Mouse (Mus musculus) thymus, postnatal 4 days (tissue): ENCODE measurements around the gene Coa3.
"Not testable (repeated sequence)": the region's sequence is repeated elsewhere in the genome, so short reads cannot be mapped to it uniquely, and the experiment has no call there.

Source experiments
- DNase-seq: peaks from one replicate; pipeline ENCODE4 v3.0.0; 2021

The Coa3 gene

DNA sequence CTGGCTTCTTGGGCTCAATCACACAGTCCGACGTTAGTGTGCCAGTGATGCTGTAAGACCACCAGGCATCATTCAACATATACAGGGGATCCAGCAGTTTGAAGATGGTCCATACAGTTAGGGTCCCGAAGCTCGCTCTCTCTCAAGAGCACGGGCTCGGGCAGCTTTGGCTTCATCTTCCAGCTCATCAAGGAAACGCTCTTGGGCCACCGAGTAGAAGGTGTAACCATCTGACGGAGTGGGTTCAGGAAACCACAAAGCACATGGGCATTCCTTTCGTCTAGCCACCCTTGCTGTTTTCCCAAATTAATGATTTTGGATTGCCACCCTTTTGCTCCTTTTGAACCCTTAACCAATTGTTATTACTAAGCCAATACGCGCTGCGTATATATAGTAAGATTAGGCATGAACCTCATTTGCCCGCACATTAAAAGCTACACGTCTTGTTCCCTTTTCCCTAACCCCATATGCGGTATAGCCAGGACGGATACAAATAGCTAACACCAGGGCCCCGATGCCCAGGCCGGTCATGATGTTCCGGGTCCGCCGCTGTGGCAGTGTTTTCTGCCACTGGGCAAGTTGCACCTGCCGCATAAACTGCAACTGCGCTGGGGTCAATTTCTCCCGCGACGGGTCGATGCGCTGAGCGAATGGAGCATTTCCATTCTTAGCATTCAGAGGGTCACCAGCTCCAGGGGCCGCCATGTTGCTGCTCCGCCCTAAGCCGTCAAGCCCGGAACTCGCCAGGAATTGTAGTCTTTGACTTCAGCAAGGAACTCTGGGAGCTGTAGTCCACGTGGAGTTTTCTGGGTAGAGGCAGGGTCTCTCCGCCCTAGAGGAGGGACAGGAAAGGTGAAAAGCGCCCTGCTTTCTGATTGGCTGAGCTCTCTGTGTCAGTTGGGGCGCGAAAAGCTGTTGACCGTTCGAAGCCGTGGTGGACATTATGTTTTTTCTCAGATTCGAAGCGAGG lies at the start of gene Coa3, which contains the start of gene Cntd1:
Coa3 (minus strand) TSS at position 892 of the 970 bp plus-strand sequence.
Cntd1 (plus strand) TSS at position 790 of the 970 bp plus-strand sequence.
- DNase-seq = peak; percentile 87

DNA sequence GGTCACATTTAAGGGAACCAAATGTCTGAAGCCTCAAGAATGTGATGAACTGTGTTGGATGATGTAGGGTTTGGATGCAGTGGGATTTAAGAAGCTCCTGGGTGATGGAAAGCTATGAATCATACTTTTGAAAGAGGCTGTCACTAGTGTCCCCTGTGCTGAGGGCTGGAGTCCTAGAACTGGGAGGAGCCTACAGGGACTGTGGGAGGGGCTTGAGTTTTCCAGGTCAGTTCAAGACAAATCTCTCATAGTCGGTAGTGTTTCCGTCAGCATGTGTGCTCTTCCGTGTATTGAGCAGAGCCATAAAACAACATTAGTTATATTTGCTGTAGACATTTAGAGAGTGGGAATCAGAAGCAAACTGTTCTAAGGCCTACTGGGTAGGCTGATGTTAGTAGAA lies 48.4 kb upstream of the Coa3 start:
- no peak for DNase-seq

DNA sequence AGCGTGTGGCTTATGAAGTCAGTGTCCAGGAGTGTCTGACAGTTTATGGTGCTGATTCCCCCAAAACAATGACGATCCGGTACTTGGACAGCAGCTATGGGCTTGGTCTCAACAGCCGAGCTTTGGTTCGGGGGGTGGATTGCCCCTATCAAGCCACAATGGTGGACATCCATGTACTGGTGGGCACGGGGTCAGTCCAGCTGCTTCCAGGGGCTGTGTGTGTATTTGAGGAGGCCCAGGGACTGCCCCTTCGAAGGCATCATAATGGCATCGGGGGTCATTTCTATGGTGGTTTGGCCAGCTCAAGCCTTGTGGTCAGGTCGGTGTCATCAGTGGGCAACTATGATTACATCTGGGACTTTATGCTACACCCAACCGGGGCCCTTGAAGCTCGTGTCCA lies 47.2 kb upstream of the Coa3 start:
- no peak for DNase-seq

DNA sequence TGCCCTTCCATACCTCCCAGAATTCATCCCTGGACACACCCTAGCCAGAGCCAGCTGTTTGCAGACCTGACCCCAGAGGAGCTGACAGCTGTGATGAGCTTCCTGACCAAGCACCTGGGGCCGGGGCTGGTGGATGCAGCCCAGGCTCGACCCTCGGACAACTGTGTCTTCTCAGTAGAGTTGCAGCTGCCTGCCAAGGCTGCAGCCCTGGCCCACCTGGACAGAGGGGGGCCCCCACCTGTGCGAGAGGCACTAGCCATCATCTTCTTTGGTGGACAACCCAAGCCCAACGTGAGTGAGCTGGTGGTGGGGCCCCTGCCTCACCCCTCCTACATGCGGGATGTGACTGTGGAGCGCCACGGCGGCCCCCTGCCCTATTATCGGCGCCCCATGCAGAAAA lies 46.3 kb upstream of the Coa3 start:
- DNase-seq = not testable (repeated sequence)

DNA sequence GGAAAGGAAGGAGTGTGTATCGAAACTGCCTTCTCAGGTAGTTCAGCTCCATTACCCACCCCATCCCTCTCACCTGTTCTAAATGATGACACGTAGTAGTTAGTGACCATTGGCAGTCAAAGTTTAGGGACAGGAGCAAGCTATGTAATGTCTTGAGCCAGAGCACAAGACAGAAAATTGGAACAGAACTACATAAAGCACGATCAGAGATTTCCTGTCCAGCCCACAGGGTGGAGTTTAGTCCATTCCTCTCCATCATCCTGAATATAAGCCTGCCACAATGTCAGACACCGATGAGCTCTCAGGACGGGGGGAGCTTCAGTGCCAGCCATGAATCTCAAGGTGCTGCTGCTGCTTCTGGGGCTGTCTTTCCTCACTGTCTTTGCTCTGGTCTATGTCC lies 45.8 kb upstream of the Coa3 start, which contains the start of gene Aoc2:
Aoc2 (plus strand) TSS at position 301 of the 400 bp plus-strand sequence.
- no peak for DNase-seq

DNA sequence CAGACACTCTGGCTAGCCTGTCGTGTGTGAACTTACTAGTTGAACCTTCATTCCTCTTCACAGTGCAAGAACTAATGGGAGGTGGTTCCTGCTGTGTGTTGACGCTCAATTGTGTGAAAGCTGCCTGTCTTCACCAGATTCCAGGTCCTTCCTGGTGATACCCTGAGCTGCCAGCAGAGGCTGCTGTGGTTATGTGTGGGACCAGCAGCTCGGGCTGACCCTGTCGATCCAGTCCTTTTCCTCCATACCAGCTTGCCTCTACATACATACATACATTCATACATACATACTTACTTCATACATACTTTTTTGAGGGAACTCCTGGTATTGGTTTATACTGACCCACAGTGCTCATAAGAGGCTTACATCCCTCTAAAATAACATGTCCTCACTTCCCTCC lies 44.7 kb upstream of the Coa3 start:
- peak; percentile 77 for DNase-seq

DNA sequence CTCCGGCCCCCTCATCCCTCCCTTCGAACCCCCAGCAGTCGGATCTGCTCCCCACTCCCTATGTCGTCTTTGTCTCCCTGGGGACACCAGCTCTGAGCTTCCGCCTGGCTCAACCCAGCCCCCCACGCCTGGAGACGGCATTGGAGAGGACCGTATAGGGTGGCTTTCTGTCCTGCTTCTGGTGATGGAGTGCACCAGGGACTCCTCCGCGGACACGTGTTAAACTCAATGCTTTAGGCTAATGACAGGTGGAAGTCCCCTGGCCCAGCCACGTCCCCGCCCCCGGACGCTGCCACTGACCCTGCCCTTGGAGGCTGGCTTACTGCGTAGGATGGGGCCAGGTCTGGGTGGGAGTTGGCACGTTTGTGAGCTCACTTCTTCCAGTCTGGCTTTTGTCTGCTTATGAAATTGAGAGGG lies 37.6 kb upstream of the Coa3 start:
- no peak for DNase-seq

DNA sequence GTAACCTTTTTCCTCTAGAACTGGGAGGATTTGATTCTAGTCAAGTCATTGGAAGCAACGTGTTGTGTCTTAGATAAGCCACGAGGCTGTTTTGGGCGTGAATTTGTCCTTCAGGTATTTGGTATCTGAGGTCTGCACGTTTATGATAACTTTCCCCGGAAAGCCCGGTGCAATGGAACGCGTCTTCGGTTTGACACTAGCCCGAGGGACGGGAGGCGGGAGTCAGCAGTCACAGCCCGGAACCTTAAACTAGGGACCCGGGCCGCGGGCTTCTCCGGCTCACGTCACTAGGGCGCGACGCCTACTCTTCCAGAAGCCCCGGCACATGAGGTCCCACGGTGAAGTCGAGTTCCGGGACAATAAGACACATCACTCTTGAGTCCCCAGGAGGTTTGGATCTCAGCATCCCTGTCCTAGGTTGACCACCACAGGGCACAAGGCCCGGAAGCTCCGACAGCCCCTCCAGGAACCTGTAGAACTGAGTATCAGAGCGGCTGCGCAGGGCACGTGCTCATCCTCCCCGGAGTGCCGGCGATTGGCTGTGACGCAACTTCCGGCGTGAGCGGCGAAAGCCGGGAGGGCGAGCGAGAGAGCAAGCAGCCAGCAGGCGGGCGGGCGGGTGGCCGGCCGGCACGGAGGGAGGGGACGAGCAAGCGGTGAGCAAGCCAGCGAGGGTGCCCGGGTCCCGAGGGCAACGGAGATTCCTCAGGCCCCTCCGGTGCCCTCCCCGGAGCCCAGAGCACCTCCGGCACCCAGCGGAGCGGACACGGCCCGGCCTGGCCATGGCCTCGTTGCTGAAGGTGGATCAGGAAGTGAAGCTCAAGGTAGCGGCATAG lies 37.0 kb upstream of the Coa3 start, which contains the start of gene Psme3:
Psme3 (plus strand) TSS at position 549 of the 836 bp plus-strand sequence.
- peak; percentile 93 for DNase-seq

DNA sequence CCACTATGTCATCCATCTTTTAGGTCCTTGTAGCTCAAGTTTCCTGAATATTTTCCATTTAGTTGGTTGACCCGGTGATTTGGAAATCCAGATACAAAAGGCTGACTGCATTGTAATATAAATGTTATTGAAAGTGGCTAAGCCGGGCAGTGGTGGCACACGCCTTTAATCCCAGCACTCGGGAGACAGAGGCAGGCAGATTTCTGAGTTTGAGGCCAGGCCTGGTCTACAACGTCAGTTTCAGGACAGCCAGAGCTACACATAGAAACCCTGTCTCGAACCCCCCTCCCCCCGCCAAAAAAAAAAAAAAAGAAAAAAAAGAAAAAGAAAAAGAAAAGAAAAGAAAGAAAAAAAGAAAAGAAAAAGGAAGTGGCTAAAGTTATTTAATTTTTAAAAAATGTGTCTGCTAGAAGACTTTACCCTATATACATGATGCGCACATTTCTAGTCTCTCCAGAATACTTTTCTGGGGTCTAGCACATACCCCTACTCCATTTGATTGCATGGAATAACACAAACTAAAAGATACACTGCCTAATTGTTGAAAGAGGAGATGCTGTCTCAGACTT lies 36.3 kb upstream of the Coa3 start:
- DNase-seq = no peak

DNA sequence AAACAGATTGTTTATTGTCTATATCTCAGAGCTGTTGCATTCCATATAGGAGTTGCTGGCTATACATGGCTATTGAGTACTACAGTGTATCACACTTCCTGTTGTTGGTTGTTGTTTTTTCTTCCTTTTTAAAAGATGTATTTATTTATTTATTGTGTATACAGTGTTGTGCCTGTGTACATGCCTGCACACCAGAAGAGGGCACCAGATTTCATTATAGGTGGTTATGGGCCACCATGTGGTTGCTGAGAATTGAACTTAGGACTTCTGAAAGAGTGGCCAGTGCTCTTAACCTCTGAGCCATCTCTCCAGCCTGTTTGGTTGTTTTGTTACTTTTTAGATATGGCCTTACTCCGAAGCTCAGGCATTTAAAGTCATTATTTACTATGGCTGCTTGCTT lies 35.7 kb upstream of the Coa3 start:
- no peak for DNase-seq

DNA sequence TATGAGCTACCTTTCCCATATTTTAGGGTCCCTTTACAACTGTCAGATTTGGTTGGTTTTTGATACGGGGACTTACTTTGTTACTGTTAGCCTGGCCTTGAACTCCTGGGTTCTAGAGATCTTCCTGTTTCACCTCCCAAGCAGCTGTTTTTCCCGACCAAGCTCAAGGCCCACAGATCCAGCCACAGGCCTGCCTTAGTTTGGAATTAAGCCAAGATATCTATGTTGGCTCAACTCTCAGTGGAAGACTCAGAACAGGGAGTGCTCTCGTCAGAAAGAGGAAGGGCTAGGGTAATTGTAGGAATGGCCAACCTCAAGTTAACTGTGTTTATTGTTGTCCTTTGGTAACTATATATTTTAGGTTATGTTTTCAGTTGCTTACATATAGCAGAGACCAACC lies 33.2 kb upstream of the Coa3 start:
- DNase-seq = no peak

DNA sequence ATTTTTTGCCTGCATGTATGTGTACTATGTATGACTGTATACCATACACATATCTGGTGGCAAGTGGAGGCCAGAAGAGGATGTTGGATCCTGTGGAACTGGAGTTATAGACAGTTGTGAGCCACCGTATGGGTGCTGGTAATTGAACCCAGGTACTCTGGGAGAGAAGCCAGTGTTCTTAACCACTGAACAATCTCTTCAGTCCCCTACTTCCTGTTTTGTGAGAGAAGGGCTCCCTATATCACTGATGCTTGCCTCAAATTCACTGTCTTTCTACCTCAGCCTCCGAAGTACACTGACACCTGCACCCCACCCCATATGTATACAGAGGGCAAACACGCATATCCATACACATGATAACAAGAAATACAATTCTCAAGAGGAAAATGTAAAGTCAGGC lies 32.2 kb upstream of the Coa3 start:
- no peak for DNase-seq

DNA sequence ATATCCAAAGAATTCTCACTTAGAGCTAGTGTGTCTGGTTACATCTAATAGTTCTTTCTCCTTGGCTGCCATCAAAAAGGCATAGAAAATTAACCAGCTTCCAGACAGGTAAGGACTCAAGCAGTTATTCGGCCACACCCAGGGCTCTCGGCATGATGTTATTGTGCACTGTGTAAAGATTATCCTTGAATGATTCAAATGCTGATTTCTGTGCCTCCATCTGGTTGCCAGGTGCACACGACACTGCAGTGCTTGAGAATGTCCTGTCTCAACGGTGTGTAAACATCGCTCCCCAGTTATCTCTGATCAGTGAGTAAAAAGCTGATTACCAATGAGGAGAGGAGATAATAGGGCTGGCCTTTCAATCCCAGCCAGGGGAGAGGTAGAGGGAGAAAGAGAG lies 28.8 kb upstream of the Coa3 start:
- no peak for DNase-seq

DNA sequence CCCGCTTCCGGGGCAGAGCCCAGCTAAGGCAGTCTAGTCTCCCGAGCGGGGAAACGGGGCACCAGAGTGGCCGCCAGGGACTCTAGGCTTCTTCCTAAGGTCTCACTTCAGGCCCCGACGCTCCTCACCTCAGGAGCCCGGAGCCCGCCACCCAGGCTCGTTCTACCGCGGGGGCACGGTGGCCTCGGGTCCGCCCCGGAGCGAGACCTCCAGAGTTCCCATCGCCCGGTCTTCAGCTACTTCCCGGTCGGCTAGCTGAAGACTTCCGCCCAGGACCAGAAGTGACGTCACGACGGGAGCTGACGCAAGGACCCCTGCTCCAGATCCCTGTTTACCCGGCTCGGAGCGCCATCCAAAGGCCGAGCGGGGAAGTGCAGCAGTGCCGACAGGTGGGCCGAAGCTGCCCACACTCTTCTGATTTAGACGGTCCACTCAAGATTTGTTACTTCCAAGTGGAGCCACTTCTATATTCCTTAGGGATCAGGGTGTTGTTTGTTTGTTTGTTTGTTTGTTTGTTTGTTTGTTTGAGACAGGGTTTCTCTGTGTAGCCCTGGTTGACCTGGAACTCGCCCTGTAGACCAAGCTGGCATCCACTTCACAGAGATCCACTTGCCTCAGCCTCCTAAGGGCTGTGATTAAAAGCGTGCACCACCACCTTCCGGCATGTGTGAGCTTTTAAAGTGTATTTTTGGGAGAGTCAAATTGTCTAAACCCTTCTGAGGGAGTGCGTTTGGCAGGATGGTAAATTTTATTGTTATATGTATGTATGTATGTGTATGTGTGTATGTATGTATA lies 23.3 kb upstream of the Coa3 start, which contains the start of gene Becn1:
Becn1 (minus strand) TSS at position 283 of the 795 bp plus-strand sequence.
- peak; percentile 97 for DNase-seq

DNA sequence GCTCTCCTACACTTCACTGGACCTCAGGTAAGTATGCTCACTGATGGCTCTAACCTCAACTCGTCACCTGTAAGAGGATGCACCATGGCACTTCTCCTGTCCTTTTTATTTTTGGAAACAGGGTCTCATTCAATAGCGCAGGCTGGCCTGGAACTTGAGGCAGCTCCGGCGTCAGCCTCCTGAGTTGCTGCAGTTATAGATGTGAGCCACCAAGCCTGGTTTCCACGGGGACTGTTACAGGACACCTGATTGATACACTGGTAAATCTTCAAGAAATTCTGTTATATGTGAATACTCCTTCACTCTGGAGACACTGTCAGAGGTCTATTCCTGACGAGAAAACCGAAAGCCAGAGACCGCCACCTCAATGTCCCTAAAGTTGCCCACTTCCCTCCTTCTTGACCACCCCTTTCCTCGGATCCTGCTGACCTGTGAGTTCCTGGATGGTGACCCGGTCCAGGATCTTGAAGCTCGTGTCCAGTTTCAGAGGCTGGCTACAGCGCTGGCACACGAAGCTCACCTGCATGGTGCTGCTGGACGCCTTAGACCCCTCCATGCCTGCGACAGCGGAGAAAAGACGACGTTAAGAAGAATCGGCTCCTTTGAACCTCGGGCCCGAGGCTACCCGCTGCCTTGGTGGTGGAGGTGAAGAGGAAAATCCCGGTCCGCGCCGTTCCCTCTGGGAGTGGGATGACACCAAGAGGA lies 22.5 kb upstream of the Coa3 start:
- DNase-seq = no peak

DNA sequence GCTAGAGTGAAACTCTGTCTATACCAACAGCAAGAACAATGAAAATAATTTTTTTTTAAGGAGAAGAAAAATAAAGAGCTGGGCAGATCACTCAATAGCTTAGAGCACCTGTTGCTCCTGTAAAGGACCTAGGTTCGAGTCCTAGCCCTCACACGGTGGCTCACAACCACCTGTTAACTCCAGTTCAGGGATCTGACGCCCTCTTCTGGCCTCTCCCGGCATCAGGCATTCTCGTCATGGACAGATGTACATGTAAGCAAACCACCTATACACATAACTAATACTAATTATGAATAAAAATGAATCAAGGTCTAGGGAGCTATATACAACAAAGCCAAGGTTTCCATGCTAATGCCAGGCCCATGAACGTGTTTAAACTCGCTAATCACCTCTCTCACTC lies 22.0 kb upstream of the Coa3 start:
- peak; percentile 49 for DNase-seq

DNA sequence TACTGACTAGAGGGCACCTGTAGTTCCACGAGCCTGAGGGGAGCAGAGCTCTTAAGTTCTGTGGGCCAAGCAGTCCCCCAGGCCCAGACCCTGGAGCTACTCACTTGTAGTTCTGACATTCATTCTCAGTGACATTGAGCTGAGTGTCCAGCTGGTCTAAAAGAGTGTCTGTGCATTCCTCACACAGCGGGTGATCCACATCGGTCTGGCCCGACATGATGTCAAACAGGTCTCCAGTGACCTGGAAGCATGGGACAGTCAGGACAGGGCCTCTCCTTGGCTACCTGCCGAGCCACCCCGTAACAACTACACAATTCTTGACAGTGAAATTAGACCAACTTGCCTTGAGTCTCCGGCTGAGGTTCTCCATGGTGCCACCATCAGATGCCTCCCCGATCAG lies 16.3 kb upstream of the Coa3 start:
- no peak for DNase-seq

DNA sequence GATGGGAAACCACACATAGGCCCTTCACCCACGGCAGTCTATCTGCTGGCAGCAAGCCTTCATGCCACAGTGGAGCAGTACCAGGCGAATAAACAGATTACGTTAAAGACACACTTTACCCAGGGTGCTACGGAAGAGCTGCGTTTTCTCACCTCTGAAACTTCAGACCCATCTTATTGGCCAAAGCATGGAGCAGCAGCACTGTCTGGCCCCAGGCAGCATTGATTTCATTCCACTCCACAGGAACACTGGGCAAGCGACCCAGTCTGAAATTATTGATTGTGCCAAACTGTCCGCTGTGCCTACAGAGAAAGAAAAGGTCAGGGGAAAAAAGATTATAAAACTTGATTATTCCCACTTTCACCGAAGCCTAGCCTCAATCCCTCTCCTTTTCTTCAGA lies 12.3 kb upstream of the Coa3 start:
- no peak for DNase-seq

DNA sequence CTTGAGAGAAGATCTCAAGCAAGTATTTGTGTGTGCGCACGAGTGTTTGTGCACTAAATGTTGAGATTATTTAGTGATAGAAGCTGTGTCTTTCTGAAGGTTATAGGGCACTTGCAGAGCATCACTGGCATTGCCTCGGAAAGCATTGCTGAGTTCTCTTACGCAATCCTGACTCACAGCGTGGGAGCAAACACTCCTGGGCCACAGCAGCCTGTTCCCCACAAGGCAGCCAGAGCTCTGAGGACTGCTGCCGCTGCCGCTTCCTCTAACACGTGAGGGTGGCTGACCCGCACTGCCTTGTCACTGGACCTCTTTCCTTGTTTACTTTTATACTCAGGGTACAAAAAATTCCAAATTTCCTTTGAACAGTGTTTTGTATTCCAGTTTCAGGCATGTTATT lies 8.4 kb upstream of the Coa3 start:
- no peak for DNase-seq

DNA sequence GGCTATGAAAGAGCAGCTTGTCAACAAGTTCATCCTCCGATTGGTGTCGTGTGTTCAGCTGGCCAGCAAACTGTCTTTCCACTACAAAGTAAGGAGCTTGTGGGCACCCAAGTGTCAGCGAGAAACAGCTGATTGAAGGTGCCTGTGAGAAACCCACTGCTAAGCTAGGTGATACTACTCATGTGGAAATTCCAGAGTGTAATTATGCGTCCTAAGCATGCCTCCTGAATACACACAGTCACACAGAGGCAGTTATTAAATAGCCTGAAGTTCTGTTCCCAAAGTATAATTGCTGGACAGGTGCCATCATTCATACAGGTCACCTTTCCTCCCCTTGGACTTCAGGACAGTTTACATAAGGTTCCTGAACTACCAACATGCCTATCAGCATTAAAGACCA lies 4.9 kb upstream of the Coa3 start:
- DNase-seq = no peak

DNA sequence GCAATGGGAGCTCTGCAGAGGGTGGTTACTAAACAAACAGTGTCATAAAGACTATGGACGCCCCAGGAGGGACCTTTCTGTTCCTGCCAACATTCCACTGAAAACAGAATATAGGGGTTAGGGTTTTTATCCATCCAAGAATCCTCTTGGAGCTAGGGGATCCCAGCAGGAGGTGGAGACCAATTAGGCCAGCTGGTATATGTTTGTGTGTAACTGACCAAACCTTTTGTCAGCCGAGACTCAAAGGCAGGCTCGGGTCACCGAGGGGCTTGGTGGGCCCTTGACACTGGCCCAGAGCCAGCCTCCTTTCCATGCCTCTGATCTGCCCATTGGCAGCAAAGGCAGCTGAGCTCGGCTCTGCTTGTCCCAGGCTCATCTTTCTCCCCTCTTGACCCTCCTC lies 4.0 kb upstream of the Coa3 start:
- DNase-seq = no peak

DNA sequence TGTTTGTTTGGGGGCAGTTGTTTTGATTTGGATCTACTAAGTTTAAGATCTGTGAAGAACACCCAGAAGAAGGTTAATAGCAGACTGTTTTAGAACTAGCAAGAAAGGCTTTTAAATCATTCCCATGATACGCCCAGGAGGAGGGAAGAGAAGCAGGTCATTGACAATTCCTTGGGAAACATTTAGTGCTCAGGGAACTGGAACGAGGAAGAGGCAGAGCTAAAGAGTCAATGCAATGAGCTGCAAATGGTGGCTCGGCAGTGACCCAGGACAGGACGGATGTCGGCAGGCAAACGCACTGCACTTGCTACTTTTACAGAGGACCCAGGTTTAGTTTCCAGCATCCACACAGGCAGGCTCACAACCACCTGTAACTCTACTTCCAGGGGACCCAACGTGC lies 1.9 kb upstream of the Coa3 start:
- DNase-seq = no peak
